Mouse (Mus musculus): ENCODE data around the gene Defb11.
"Not testable (repeated sequence)": the region's sequence is repeated elsewhere in the genome, so short reads cannot be mapped to it uniquely, and the experiment has no call there.

Defb11 gene

DNA sequence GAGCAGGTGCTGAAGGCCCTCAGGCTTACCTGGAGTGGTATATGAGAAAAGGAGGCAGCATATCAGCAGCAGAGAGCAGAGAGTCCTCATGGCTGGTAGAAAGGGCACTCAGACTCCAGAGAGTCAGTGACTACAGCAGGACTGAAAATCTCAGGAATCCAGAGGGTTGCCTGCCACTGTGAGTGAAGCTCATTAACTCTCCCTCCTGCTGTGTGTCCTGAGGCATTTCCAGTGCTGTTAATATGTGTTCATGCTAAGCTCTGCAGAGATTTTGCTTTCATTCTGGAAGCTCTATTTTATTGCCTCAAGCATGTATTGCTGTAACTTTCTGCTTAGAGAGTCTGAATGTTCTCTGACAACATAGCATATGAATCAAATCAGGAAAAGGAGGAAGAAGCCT lies at the start of gene Defb11:
Gene Defb11, minus strand, starts transcription at position 123 of the 400 bp plus-strand sequence.
- DNase-seq (ENCODE audit: low spot score) = not testable (repeated sequence)

DNA sequence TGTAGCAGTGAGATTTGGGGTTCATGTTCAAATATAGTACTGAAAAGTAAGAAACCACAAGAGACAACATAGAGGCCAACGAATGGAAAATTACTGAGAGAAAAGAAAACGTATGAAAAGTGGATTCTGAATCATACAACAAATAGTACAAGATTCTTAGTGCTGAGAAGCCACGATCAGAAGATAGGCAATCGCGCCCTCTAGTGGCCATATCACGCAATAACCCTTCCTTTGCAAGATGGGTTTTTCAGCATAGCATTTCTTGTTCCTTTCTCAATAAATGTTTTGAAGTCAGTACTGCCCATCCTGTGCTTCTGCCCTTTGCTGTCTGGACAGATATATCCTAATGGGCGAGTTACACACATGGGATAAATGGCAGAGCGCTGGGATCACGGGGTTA lies 49.1 kb upstream of the Defb11 start:
- peak; percentile 15 for DNase-seq (ENCODE audit: low spot score)

DNA sequence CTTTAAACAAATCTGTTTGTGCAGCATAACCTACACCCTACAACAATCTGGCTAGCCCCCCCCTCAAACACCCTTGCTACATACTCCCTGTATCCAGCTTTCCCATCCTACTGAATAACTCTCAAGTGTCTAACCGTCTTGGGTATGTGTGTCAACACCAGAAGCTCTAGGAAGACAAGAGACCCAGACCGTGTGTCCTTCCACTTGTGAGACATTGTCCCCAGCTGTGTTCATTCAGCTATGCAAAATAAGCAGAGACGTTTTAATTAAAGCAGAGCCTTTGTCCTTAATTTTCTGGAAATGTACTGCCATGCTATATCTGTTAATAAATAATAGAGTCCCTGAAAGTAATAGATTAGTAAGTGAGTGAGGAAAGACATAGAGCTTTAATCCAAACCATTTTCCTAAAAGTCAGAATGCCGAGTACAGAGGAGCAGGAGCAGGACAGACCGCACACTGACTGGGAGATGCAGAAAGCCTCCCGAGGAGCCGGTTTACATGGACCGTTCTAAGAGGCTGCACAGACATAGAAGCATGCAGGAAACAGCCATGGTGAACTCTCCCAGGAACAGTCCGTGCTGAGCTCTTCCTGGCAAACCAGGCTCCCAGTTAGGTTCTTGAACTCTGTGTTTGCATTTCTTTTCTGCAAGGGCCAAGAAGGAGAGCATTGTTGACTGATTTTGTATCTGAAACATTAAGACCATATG lies 41.3 kb upstream of the Defb11 start:
- no peak for DNase-seq (ENCODE audit: low spot score)

DNA sequence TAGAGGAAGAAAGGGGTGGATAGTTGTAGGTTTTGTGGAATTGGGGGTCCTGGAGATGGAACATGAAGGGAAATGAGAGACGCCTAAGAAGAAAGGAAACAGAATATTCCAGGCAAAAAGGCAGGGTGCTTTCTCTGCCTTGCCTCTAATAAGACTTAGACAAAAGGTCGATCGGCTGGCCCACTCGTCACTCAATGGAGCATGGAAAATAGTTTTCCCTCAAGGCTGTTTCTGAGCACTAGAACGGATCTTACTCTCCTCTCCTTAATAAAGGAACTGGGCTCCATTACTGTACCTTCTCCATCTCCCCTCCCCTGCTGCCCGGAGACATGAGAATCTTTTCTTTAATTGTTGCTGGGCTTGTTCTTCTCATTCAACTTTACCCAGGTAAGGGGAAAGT lies 40.2 kb upstream of the Defb11 start, which contains the start of gene Defb13:
Gene Defb13, plus strand, starts transcription at position 301 of the 400 bp plus-strand sequence.
- no peak for DNase-seq (ENCODE audit: low spot score)

DNA sequence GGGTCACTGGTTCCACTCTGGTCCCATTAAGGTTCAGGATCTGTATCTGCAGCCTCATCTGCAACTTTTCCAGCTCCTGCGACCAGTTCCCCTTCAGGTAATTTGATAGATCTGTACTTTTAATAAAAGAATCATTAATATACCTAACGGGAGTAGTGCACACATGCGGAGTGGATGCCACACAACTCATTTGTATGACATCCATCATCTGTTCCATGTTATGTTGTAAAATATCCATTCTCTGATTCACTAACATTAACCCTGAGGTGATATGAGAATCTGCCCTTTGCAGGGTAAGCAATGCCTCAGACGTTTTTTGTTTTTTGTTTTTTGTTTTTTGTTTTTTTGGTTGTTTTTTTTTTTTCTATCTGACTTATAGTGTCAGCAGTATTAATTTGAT lies 31.8 kb upstream of the Defb11 start, which contains the start of gene Defb35:
Gene Defb35, plus strand, starts transcription at position 301 of the 400 bp plus-strand sequence.
- not testable (repeated sequence) for DNase-seq (ENCODE audit: low spot score)

DNA sequence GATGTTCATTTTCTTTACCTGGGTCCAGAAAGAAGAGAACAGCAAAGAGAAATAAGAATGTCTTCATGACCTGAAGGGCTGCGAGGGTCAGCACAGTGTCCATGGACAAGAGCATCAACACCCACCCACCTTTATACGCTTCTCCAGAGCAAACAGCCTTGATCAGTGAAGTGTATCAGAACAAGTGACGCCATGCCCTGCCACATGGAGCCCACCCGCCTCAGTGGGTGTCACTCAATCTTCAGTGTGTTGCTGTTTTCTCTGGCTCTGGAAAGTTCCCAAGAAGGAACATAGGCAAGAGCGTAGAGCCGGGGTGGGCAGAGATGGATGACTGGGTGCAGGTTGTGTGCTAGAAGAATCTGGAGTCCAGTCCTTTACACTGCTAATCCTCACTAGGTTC lies 26.4 kb upstream of the Defb11 start, which contains the start of gene Defb15:
Gene Defb15, minus strand, starts transcription at position 101 of the 400 bp plus-strand sequence.
- DNase-seq (ENCODE audit: low spot score) = no peak

DNA sequence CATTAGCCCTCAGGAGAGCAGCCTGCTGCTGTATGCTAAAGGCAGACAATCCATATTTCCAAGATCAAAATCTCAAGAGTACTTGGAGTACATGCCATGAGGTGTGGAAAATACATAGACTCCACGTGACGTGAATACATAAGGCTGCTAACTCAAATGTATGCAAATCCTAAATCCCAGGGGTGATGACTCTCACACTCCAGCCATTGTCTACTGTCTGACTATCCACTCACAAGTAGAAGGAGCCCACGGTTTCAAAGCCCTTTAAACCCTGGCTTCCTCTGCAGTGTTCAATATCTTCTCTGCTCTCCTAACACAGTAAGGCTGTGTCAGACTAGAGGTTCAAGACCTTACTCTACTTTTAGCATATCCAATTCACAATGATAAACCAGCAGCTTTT lies 24.5 kb upstream of the Defb11 start:
- not testable (repeated sequence) for DNase-seq (ENCODE audit: low spot score)

DNA sequence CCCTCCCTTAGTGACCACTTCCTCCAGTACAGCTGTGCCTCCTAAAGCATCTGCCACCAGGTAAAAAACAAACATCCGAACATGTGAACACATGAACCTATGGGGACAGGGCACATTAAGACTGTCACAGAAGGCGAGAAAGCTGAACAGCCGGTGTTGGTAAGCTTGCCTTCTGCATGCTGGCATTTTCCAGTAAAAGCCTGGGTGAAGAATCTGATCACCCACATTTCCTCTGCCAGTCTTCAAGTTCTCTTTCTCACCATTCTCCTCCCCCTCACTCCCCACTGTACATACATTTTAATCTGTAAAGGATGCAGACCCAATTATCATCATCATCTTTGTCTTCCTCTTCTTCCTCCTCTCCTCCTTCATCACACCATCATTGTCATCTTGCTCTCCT lies 9.4 kb upstream of the Defb11 start:
- DNase-seq (ENCODE audit: low spot score) = peak; percentile 1

DNA sequence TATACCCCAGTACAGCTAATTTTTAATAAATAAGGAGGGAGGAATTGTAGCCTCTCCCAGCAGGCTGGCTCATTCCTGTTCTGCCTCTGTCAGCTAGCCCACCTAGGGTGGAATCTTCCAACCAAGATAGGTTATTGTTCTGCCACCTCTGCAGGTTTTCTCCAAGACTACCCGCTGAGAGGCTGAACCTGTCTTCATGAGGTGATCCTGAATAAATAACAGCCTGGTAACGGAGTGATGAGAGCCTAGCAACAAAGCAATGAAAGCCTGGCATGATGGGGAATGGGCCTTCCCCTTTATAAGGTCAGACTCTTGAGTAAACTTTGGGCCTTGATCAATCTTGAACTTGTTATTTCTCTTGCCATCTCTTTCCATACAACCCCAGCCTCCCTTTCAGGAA lies 6.3 kb upstream of the Defb11 start:
- DNase-seq (ENCODE audit: low spot score) = no peak

DNA sequence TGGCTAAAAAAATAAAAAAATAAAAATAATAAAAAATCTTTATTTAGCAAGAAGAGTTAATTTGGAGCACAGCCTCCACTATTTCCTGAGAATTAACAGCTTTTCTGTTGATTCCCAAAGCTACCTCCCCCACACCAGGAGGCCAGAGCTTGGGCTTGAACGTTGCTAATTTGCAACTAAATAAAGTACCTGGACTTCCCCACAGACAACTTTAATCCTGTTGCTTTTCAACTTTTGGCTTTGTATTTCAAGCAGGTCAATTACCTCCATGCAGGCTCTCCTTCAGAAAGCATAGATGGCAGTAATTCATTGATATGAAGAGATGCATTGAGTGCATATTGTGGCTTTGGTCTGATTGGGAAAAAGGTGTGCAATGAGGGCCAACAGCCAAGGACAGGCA lies 5.7 kb upstream of the Defb11 start:
- DNase-seq (ENCODE audit: low spot score) = no peak

DNA sequence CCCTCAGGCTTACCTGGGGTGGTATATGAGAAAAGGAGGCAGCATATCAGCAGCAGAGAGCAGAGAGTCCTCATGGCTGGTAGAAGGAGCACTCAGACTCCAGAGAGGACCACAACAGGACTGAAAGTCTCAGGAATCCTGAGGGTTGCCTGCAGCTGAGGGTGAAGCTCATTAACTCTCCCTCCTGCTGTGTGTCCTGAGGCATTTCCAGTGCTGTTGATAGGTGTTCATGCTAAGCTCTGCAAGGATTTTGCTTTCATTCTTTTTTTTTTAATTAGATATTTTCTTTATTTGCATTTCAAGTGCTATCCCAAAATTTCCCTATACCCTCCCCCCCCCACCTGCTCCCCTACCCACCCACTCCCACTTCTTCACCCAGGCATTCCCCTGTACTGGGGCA lies 20.9 kb downstream of the Defb11 start, which contains the start of gene Defb9:
Gene Defb9, minus strand, starts transcription at position 101 of the 400 bp plus-strand sequence.
- not testable (repeated sequence) for DNase-seq (ENCODE audit: low spot score)

DNA sequence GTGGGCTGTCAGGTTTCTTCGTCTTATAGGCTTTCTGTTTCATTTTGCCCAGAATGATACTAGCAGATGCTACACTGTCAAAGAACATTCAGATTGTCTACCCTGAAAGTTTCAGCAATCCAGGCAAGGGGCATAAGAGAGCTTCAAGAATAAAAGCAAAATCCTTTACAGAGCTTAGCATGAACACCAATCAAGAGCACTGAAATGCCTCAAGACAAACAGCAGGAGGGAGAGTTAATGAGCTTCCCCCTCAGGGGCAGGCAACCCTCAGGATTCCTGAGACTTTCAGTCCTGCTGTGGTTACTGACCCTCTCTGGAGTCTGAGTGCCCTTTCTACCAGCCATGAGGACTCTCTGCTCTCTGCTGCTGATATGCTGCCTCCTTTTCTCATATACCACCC lies 47.6 kb downstream of the Defb11 start, which contains the start of gene Defb10:
Gene Defb10, plus strand, starts transcription at position 316 of the 400 bp plus-strand sequence.
- DNase-seq (ENCODE audit: low spot score) = not testable (repeated sequence)

All from left cerebral cortex, adult 11 months (tissue).